Mouse (Mus musculus) heart, adult 2 months (tissue): Measurements from ENCODE around the gene Ttc28. TPM values are rescaled to one million over a fixed set of nuclear protein-coding genes. Genes with fewer than 3 reads are reported as not detected.

Experiments
- DNase-seq, 2 experiments: peaks; one replicate each; pipeline ENCODE4 v3.0.0; 2021
- H3K27ac ChIP-seq: fragments of 200-600 bp; 2 replicates; pipeline ENCODE4 v1.8.1; 2022
- H3K27me3 ChIP-seq: fragments of 200-500 bp; 2 replicates; pipeline ENCODE4 v1.6.1; 2012; ENCODE audit warnings: mild to moderate bottlenecking, low read length, inconsistent platforms, mixed read lengths; ENCODE audit not compliant: control insufficient read depth, insufficient read depth
- H3K36me3 ChIP-seq: fragments of 200-500 bp; 2 replicates; pipeline ENCODE4 v1.6.1; 2012; ENCODE audit warnings: low read length, inconsistent platforms; ENCODE audit not compliant: control insufficient read depth, insufficient read depth
- H3K4me1 ChIP-seq: fragments of 200-500 bp; 2 replicates; pipeline ENCODE4 v1.6.1; 2011; ENCODE audit warnings: low read length; ENCODE audit not compliant: control insufficient read depth, insufficient read depth
- H3K4me3 ChIP-seq: fragments of 200-600 bp; 2 replicates; pipeline ENCODE4 v1.8.1; 2022
- H3K79me2 ChIP-seq: fragments of 200-500 bp; replicated peaks from 2 replicates; pipeline ENCODE4 v1.6.1; 2012; ENCODE audit warnings: mild to moderate bottlenecking, inconsistent platforms, low read length, moderate library complexity, mixed read lengths; ENCODE audit not compliant: control insufficient read depth, insufficient read depth
- H3K9ac ChIP-seq: fragments of 200-500 bp; 2 replicates; pipeline ENCODE4 v1.6.1; 2012; ENCODE audit warnings: low read depth, mild to moderate bottlenecking, control low read depth, inconsistent platforms, low read length, mixed read lengths
- CTCF ChIP-seq: fragments of 200-600 bp; IDR thresholded peaks from 2 replicates; pipeline ENCODE4 v1.8.1; 2022; ENCODE audit warnings: antibody characterized with exemption, mild to moderate bottlenecking, moderate library complexity
- EP300 ChIP-seq: fragments of 200-500 bp; IDR thresholded peaks from 2 replicates; pipeline ENCODE4 v1.6.1; 2011; ENCODE audit warnings: low read depth, low read length, control low read depth; ENCODE audit not compliant: insufficient read depth
- POLR2A ChIP-seq: fragments of 200-500 bp; IDR thresholded peaks from 2 replicates; pipeline ENCODE4 v1.6.1; 2011; ENCODE audit warnings: mild to moderate bottlenecking, low read depth, low read length, control low read depth; ENCODE audit not compliant: insufficient read depth
- WGBS: fragments of 180-500 bp; shearing (Covaris S2); methylation state at CpG from one replicate; pipeline ENCODE4 v1.1.7; 2018; 5-methylcytosine and 5-hydroxymethylcytosine counted together
- intact Hi-C: fragments of 180-260 bp; cut with DNase I; formaldehyde crosslinking; loops from one replicate; pipeline ENCODE4 v1.15.1; 2025
- polyA plus RNA-seq: library from polyadenylated mRNA; depleted of rRNA; stranded (reverse); fragments of >200 nt; gene quantifications from 2 replicates; pipeline ENCODE4 v1.2.3, GENCODE M21; 2012
- total RNA-seq, 2 experiments: library from RNA; stranded (reverse); gene quantifications; 2 replicates each; pipeline ENCODE4 v1.2.3; 2021

Gene Ttc28
- total and polyA plus RNA-seq, 3 experiments = 7.2 to 15.0 (median 12.3) TPM

- intact Hi-C loops = no loop called here
- H3K4me3 ChIP-seq = no peak overlapping the region
- WGBS = 74% methylated on average over 24 of the region's 24 CpGs
- no peak for TF ChIP-seq CTCF
- no peak for TF ChIP-seq EP300
- TF ChIP-seq POLR2A = no peak
- H3K9ac ChIP-seq = no peak overlapping the region
- no peaks in the 10 kb centered on the region for H3K36me3 ChIP-seq
- DNase-seq = no peak
- no peaks in the 10 kb centered on the region for H3K27me3 ChIP-seq
- H3K27ac ChIP-seq = no peak overlapping the region
- no peaks in the 10 kb centered on the region for H3K79me2 ChIP-seq
- H3K4me1 ChIP-seq = peaks cover 17% of the 10 kb centered on the region
These were observed 353.6 kb downstream of the Ttc28 start for GRCm38 (mm10) chr5:111233022-111233709.

- Histone ChIP-seq H3K36me3 (no peaks in the 10 kb centered on the region), H3K4me3 (peak overlapping the region; percentile 23; the same call in 1 of the 2 replicates), H3K27me3 (no peaks in the 10 kb centered on the region), H3K9ac (peak overlapping the region; percentile 45; the same call in 1 of the 2 replicates), H3K27ac (peak overlapping the region; percentile 62), H3K79me2 (no peaks in the 10 kb centered on the region), H3K4me1 (peaks cover 6% of the 10 kb centered on the region)
- peak; percentile 85 to 87 for DNase-seq
- intact Hi-C loops = no loop called here
- WGBS = 33% methylated on average over 12 of the region's 12 CpGs
- no peak for TF ChIP-seq CTCF
- peak; percentile 90 for TF ChIP-seq EP300
These were observed 355.5 kb downstream of the Ttc28 start for GRCm38 (mm10) chr5:111235131-111235530.

GRCm38 (mm10) chr5:111237176-111237636 is 357.6 kb downstream of the Ttc28 start:
- 69% methylated on average over 9 of the region's 9 CpGs for WGBS
- Histone ChIP-seq H3K4me3 (no peak overlapping the region), H3K27me3 (no peaks in the 10 kb centered on the region), H3K36me3 (no peaks in the 10 kb centered on the region), H3K27ac (no peak overlapping the region), H3K4me1 (peaks cover 6% of the 10 kb centered on the region), H3K79me2 (no peaks in the 10 kb centered on the region), H3K9ac (no peak overlapping the region)
- TF ChIP-seq CTCF (no peak), POLR2A (no peak), EP300 (no peak)
- intact Hi-C loops = no loop called here
- DNase-seq = no peak

- Histone ChIP-seq H3K27me3 (no peaks in the 10 kb centered on the region), H3K36me3 (no peaks in the 10 kb centered on the region), H3K4me3 (no peak overlapping the region), H3K4me1 (peaks cover 8% of the 10 kb centered on the region), H3K9ac (no peak overlapping the region), H3K79me2 (no peaks in the 10 kb centered on the region), H3K27ac (no peak overlapping the region)
- 59% methylated on average over 7 of the region's 7 CpGs for WGBS
- intact Hi-C loops = no loop called here
- TF ChIP-seq CTCF = no peak
- TF ChIP-seq EP300 = no peak
- no peak for TF ChIP-seq POLR2A
- no peak for DNase-seq
These were observed 359.6 kb downstream of the Ttc28 start for GRCm38 (mm10) chr5:111239223-111239622.

GRCm38 (mm10) chr5:111243447-111244040 is 363.9 kb downstream of the Ttc28 start:
- Histone ChIP-seq H3K4me3 (no peak overlapping the region), H3K27ac (no peak overlapping the region), H3K9ac (no peak overlapping the region), H3K27me3 (no peaks in the 10 kb centered on the region), H3K36me3 (no peaks in the 10 kb centered on the region), H3K4me1 (peaks cover 8% of the 10 kb centered on the region), H3K79me2 (no peaks in the 10 kb centered on the region)
- WGBS = 47% methylated on average over 14 of the region's 14 CpGs
- TF ChIP-seq CTCF (no peak), EP300 (no peak), POLR2A (no peak)
- intact Hi-C loops = no loop called here
- DNase-seq = no peak

GRCm38 (mm10) chr5:111244061-111244460 is 364.5 kb downstream of the Ttc28 start:
- H3K79me2 ChIP-seq = no peaks in the 10 kb centered on the region
- no peak overlapping the region for H3K9ac ChIP-seq
- 67% methylated on average over 9 of the region's 9 CpGs for WGBS
- intact Hi-C loops = no loop called here
- H3K27ac ChIP-seq = no peak overlapping the region
- no peak for DNase-seq
- no peaks in the 10 kb centered on the region for H3K27me3 ChIP-seq
- no peak for TF ChIP-seq CTCF
- no peak for TF ChIP-seq EP300
- no peak for TF ChIP-seq POLR2A
- no peak overlapping the region for H3K4me3 ChIP-seq
- H3K4me1 ChIP-seq = peaks cover 8% of the 10 kb centered on the region
- H3K36me3 ChIP-seq = no peaks in the 10 kb centered on the region
